17 mouse cellular contexts compared by ENCODE assay signal in the genomic region with DNA sequence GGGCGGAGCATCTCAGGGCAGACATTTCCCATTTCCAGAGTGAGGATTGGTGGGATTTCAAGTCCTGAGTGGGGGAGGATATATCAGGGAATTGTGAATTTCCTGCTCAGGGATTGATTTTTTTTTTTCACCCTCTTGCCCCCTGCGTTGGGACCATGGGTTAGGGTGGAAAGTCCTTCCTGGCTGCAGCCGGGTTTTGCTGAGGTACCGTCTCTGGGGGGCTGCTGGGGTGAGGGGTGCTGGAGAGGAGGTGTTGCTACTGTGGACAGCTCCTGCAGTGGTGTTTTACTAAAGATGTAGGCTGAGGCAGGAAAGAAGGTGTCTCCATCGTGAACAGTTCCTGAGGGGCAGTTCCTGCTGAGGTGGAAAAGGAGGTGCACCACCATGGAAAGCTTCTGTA.
"Had no signal": no experiment of that assay in that cellular context is flagged by ENCODE, and none has a peak within 500 bp of the region (broad histone marks: within the 10 kb centered on the region; RNA-seq: fewer than 3 reads in every experiment).

No protein-coding gene starts in this region.

- H3K4me3 ChIP-seq: intestine, embryonic 15.5 days; kidney, embryonic 15.5 days; limb, embryonic 13.5 days; midbrain, embryonic 12.5 days; midbrain, embryonic 15.5 days; neural tube, embryonic 12.5 days; neural tube, embryonic 15.5 days had no signal

- H3K27ac ChIP-seq: intestine, embryonic 15.5 days; kidney, embryonic 15.5 days; limb, embryonic 13.5 days; liver, embryonic 14.5 days; macrophage; midbrain, embryonic 12.5 days; midbrain, embryonic 15.5 days; neural tube, embryonic 12.5 days; neural tube, embryonic 15.5 days had no signal

- H3K4me1 ChIP-seq: intestine, embryonic 15.5 days; kidney, embryonic 15.5 days; limb, embryonic 13.5 days; midbrain, embryonic 12.5 days; midbrain, embryonic 15.5 days; neural tube, embryonic 12.5 days; neural tube, embryonic 15.5 days had no signal

- H3K27me3 ChIP-seq: intestine, embryonic 15.5 days; kidney, embryonic 15.5 days; limb, embryonic 13.5 days; midbrain, embryonic 12.5 days; midbrain, embryonic 15.5 days; neural tube, embryonic 12.5 days; neural tube, embryonic 15.5 days had no signal

- DNase-seq: kidney, adult 11 months; kidney, adult 8-10 months; kidney, postnatal 10 days; kidney, postnatal 36 days; left cerebral cortex, postnatal 4 days; lung, embryonic 14.5 days; right cerebral cortex, adult 18-20 months; thymus, postnatal 36 days had no signal
